Mouse (Mus musculus) liver, embryonic 11.5 days (tissue): ENCODE results near the gene Syne2. TPM values are rescaled to one million over a fixed set of nuclear protein-coding genes. Genes with fewer than 3 reads are reported as not detected.

Source experiments
- ATAC-seq: fragments of 200-750 bp; cut with Nextera tagmentation; replicated peaks from 2 replicates; pipeline ENCODE4 v1.8.0; 2017; ENCODE audit warnings: moderate number of reproducible peaks, mild to moderate bottlenecking, moderate TSS enrichment, moderate library complexity; ENCODE audit not compliant: low FRiP score
- DNase-seq: peaks from one replicate; pipeline ENCODE4 v3.0.0-alpha.2; 2017; ENCODE audit warnings: low spot score
- H3K27ac ChIP-seq: fragments of 300-500 bp; sonication (generic); 2 replicates; pipeline ENCODE4 v1.5.1; 2014; ENCODE audit warnings: mild to moderate bottlenecking, low read depth, low read length, control low read depth
- H3K27me3 ChIP-seq: fragments of 300-500 bp; sonication (generic); replicated peaks from 2 replicates; pipeline ENCODE4 v1.6.1; 2014; ENCODE audit warnings: low read length, mixed read lengths; ENCODE audit not compliant: control insufficient read depth, insufficient read depth
- H3K36me3 ChIP-seq: fragments of 300-500 bp; sonication (generic); 2 replicates; pipeline ENCODE4 v1.6.1; 2014; ENCODE audit warnings: mild to moderate bottlenecking, low read length, moderate library complexity, mixed read lengths; ENCODE audit not compliant: control insufficient read depth, insufficient read depth
- H3K4me1 ChIP-seq: fragments of 300-500 bp; sonication (generic); replicated peaks from 2 replicates; pipeline ENCODE4 v1.6.1; 2014; ENCODE audit warnings: low read length, mixed read lengths; ENCODE audit not compliant: control insufficient read depth, insufficient read depth
- H3K4me2 ChIP-seq: fragments of 300-500 bp; sonication (generic); 2 replicates; pipeline ENCODE4 v1.6.1; 2014; ENCODE audit warnings: mild to moderate bottlenecking, control low read depth, moderate library complexity
- H3K4me3 ChIP-seq: fragments of 300-500 bp; sonication (generic); 2 replicates; pipeline ENCODE4 v1.5.1; 2014; ENCODE audit warnings: low read depth, low read length, control low read depth
- H3K9ac ChIP-seq: fragments of 300-500 bp; sonication (generic); 2 replicates; pipeline ENCODE4 v1.6.1; 2014; ENCODE audit warnings: low read depth, low read length, control low read depth
- H3K9me3 ChIP-seq: fragments of 300-500 bp; sonication (generic); 2 replicates; pipeline ENCODE4 v1.6.1; 2016; ENCODE audit warnings: low read length, inconsistent platforms, mixed read lengths; ENCODE audit not compliant: control insufficient read depth
- WGBS: fragments of 180-500 bp; shearing (Covaris S2); extraction: QIAGEN DNeasy Blood & Tissue Kit; methylation state at CpG from one replicate; pipeline ENCODE4 v1.1.7; 2014; 5-methylcytosine and 5-hydroxymethylcytosine counted together
- polyA plus RNA-seq: library from polyadenylated mRNA; unstranded; fragments of >200 nt; fragmentation: Nextera tagmentation; extraction: Ambion mirVana; gene quantifications from 2 replicates; pipeline ENCODE4 v1.2.1, GENCODE M21; 2014

The Syne2 gene
- polyA plus RNA-seq, 1 experiment from 2014 or later = 21.5 TPM

- H3K9me3 ChIP-seq = no peaks in the 10 kb centered on the region
- no peak overlapping the region for H3K4me2 ChIP-seq
- WGBS = 67% methylated on average over 3 of the region's 3 CpGs
- DNase-seq = no peak
- H3K27ac ChIP-seq = no peak overlapping the region
- no peaks in the 10 kb centered on the region for H3K27me3 ChIP-seq
- H3K4me3 ChIP-seq = no peak overlapping the region
- no peak overlapping the region for H3K9ac ChIP-seq
- no peaks in the 10 kb centered on the region for H3K4me1 ChIP-seq
- H3K36me3 ChIP-seq = peaks cover 3% of the 10 kb centered on the region; the same call in 1 of the 2 replicates
- no peak for ATAC-seq
Observed at GRCm38 (mm10) chr12:76111046-76111445, 293.1 kb downstream of the Syne2 start.

- Histone ChIP-seq H3K9ac (no peak overlapping the region), H3K4me1 (no peaks in the 10 kb centered on the region), H3K27me3 (no peaks in the 10 kb centered on the region), H3K36me3 (no peaks in the 10 kb centered on the region), H3K9me3 (no peaks in the 10 kb centered on the region), H3K4me2 (no peak overlapping the region), H3K27ac (no peak overlapping the region), H3K4me3 (no peak overlapping the region)
- no peak for DNase-seq
- WGBS = 71% methylated on average over 4 of the region's 4 CpGs
- no peak for ATAC-seq
Observed at GRCm38 (mm10) chr12:76116577-76116976, 298.6 kb downstream of the Syne2 start.

- WGBS = 62% methylated on average over 4 of the region's 4 CpGs
- H3K27ac ChIP-seq = no peak overlapping the region
Observed at GRCm38 (mm10) chr12:76117632-76118153, 299.8 kb downstream of the Syne2 start.

GRCm38 (mm10) chr12:76123223-76123622 lies 305.3 kb downstream of the Syne2 start:
- Histone ChIP-seq H3K9ac (no peak overlapping the region), H3K27ac (no peak overlapping the region), H3K36me3 (no peaks in the 10 kb centered on the region), H3K4me1 (no peaks in the 10 kb centered on the region), H3K9me3 (no peaks in the 10 kb centered on the region), H3K27me3 (no peaks in the 10 kb centered on the region), H3K4me3 (no peak overlapping the region), H3K4me2 (no peak overlapping the region)
- no peak for ATAC-seq
- no peak for DNase-seq
- 65% methylated on average over 6 of the region's 6 CpGs for WGBS

More at GRCm38 (mm10) chr12:76117632-76118153, 299.8 kb downstream of the Syne2 start:
- DNase-seq (no peak), ATAC-seq (no peak)
- H3K9ac ChIP-seq = no peak overlapping the region
- no peaks in the 10 kb centered on the region for H3K36me3 ChIP-seq
- H3K4me3 ChIP-seq = no peak overlapping the region
- H3K4me1 ChIP-seq = no peaks in the 10 kb centered on the region
- H3K9me3 ChIP-seq = no peaks in the 10 kb centered on the region
- H3K4me2 ChIP-seq = no peak overlapping the region
- no peaks in the 10 kb centered on the region for H3K27me3 ChIP-seq

GRCm38 (mm10) chr12:76128306-76128705 lies 310.4 kb downstream of the Syne2 start:
- Histone ChIP-seq H3K4me3 (no peak overlapping the region), H3K4me2 (no peak overlapping the region), H3K27ac (no peak overlapping the region), H3K4me1 (no peaks in the 10 kb centered on the region), H3K27me3 (no peaks in the 10 kb centered on the region), H3K36me3 (no peaks in the 10 kb centered on the region), H3K9ac (no peak overlapping the region), H3K9me3 (no peaks in the 10 kb centered on the region)
- ATAC-seq (no peak), DNase-seq (no peak)
- 64% methylated on average over 3 of the region's 3 CpGs for WGBS

GRCm38 (mm10) chr12:76128831-76129230 lies 310.9 kb downstream of the Syne2 start:
- H3K4me1 ChIP-seq = no peaks in the 10 kb centered on the region
- no peak overlapping the region for H3K4me2 ChIP-seq
- WGBS = 83% methylated on average over 10 of the region's 10 CpGs
- H3K27me3 ChIP-seq = no peaks in the 10 kb centered on the region
- H3K27ac ChIP-seq = no peak overlapping the region
- no peaks in the 10 kb centered on the region for H3K36me3 ChIP-seq
- H3K9me3 ChIP-seq = no peaks in the 10 kb centered on the region
- H3K9ac ChIP-seq = no peak overlapping the region
- no peak for ATAC-seq
- H3K4me3 ChIP-seq = no peak overlapping the region
- no peak for DNase-seq

GRCm38 (mm10) chr12:76130281-76130680 lies 312.3 kb downstream of the Syne2 start:
- DNase-seq (no peak), ATAC-seq (no peak)
- Histone ChIP-seq H3K4me2 (no peak overlapping the region), H3K27me3 (no peaks in the 10 kb centered on the region), H3K4me3 (no peak overlapping the region), H3K9me3 (no peaks in the 10 kb centered on the region), H3K9ac (no peak overlapping the region), H3K27ac (no peak overlapping the region), H3K36me3 (no peaks in the 10 kb centered on the region), H3K4me1 (no peaks in the 10 kb centered on the region)
- 18% methylated on average over 4 of the region's 4 CpGs for WGBS

GRCm38 (mm10) chr12:76130891-76131290 lies 313.0 kb downstream of the Syne2 start:
- H3K9ac ChIP-seq = no peak overlapping the region
- H3K4me2 ChIP-seq = no peak overlapping the region
- no peak overlapping the region for H3K4me3 ChIP-seq
- H3K9me3 ChIP-seq = no peaks in the 10 kb centered on the region
- no peak overlapping the region for H3K27ac ChIP-seq
- 76% methylated on average over 6 of the region's 6 CpGs for WGBS
- ATAC-seq = no peak
- DNase-seq = no peak
- H3K36me3 ChIP-seq = no peaks in the 10 kb centered on the region
- H3K27me3 ChIP-seq = no peaks in the 10 kb centered on the region
- H3K4me1 ChIP-seq = no peaks in the 10 kb centered on the region

GRCm38 (mm10) chr12:76132591-76132990 lies 314.7 kb downstream of the Syne2 start:
- Histone ChIP-seq H3K4me3 (no peak overlapping the region), H3K9ac (no peak overlapping the region), H3K4me1 (no peaks in the 10 kb centered on the region), H3K4me2 (no peak overlapping the region), H3K27ac (no peak overlapping the region), H3K9me3 (no peaks in the 10 kb centered on the region), H3K27me3 (no peaks in the 10 kb centered on the region), H3K36me3 (no peaks in the 10 kb centered on the region)
- DNase-seq (no peak), ATAC-seq (no peak)
- WGBS = 61% methylated on average over 4 of the region's 4 CpGs
